Mouse (Mus musculus) CH12.LX (cell line): ENCODE measurements around the gene Ppl.

ENCODE experiments used
- CHD2 ChIP-seq: IDR thresholded peaks from 2 replicates; pipeline ENCODE4 v1.6.1; 2011; ENCODE audit warnings: low read length, improper control_type of control experiment
- CTCF ChIP-seq, 2 experiments: IDR thresholded peaks in 1 of 2; conservative IDR thresholded peaks in 1 of 2; 2 replicates each; pipeline ENCODE4 v1.5.1; 2011 to 2012; ENCODE audit warnings: low read depth in 2 of 2, low read length in 2 of 2, improper control_type of control experiment in 1 of 2, inconsistent platforms in 1 of 2, mild to moderate bottlenecking in 1 of 2, moderate library complexity in 1 of 2
- ELF1 ChIP-seq: IDR thresholded peaks from 2 replicates; pipeline ENCODE4 v1.6.1; 2014; ENCODE audit warnings: low read depth, mild to moderate bottlenecking, inconsistent platforms, low read length, improper control_type of control experiment
- IRF4 ChIP-seq: IDR thresholded peaks from 2 replicates; pipeline ENCODE4 v1.6.1; 2014; ENCODE audit warnings: low read depth, mild to moderate bottlenecking, inconsistent platforms, low read length, improper control_type of control experiment
- KAT2A ChIP-seq: IDR thresholded peaks from 2 replicates; pipeline ENCODE4 v1.6.1; 2012; ENCODE audit warnings: low read length, improper control_type of control experiment, inconsistent platforms; ENCODE audit not compliant: insufficient replicate concordance
- MYC ChIP-seq: IDR thresholded peaks from 2 replicates; pipeline ENCODE4 v1.6.1; 2011; ENCODE audit warnings: low read depth, mild to moderate bottlenecking, improper control_type of control experiment, low read length
- NELFE ChIP-seq: IDR thresholded peaks from 2 replicates; pipeline ENCODE4 v1.6.1; 2011; ENCODE audit warnings: low read depth, low read length, improper control_type of control experiment
- NRF1 ChIP-seq: IDR thresholded peaks from 2 replicates; pipeline ENCODE4 v1.6.1; 2014; ENCODE audit warnings: low read depth, mild to moderate bottlenecking, inconsistent platforms, low read length, improper control_type of control experiment, moderate library complexity
- POLR2A ChIP-seq: IDR thresholded peaks from 2 replicates; pipeline ENCODE4 v1.6.1; 2011; ENCODE audit warnings: low read depth, mild to moderate bottlenecking, improper control_type of control experiment, low read length
- POLR2AphosphoS2 ChIP-seq: IDR thresholded peaks from 2 replicates; pipeline ENCODE4 v1.6.1; 2011; ENCODE audit warnings: low read depth, low read length, improper control_type of control experiment
- RCOR1 ChIP-seq: conservative IDR thresholded peaks from 2 replicates; pipeline ENCODE4 v1.6.1; 2012; ENCODE audit warnings: low read depth, mild to moderate bottlenecking, inconsistent platforms, low read length, improper control_type of control experiment
- TCF12 ChIP-seq: IDR thresholded peaks from 2 replicates; pipeline ENCODE4 v1.6.1; 2014; ENCODE audit warnings: low read depth, mild to moderate bottlenecking, inconsistent platforms, low read length, improper control_type of control experiment
- UBTF ChIP-seq: IDR thresholded peaks from 2 replicates; pipeline ENCODE4 v1.6.1; 2012; ENCODE audit warnings: low read depth, mild to moderate bottlenecking, inconsistent platforms, low read length, improper control_type of control experiment, moderate library complexity

- TF ChIP-seq UBTF (no peak), ELF1 (no peak), CTCF (conservative IDR thresholded peaks at IDR 0.05 in 1 of 2, IDR thresholded peaks at IDR 0.05 in 1 of 2; ENCODE audit: low read depth in 2 of 2, low read length in 2 of 2) (no peak), IRF4 (no peak), KAT2A (no peak), CHD2 (no peak), POLR2A (no peak), POLR2AphosphoS2 (no peak), TCF12 (no peak), NRF1 (no peak), NELFE (no peak), MYC (no peak), RCOR1 (no peak)
Measured at GRCm38 (mm10) chr16:5070321-5070720, 61.9 kb downstream of the Ppl start.
